Mouse (Mus musculus) ES-Bruce4 (cell line): ENCODE data around the gene Lrrc8c. TPM values are rescaled to one million over a fixed set of nuclear protein-coding genes. Genes with fewer than 3 reads are reported as not detected.

Experiments
- H3K27ac ChIP-seq: 2 replicates; pipeline ENCODE4 v1.5.1; 2012; ENCODE audit warnings: low read length, inconsistent platforms; ENCODE audit not compliant: insufficient read depth
- H3K27me3 ChIP-seq: 2 replicates; pipeline ENCODE4 v1.6.1; 2012; ENCODE audit warnings: mild to moderate bottlenecking, low read length, inconsistent platforms; ENCODE audit not compliant: control insufficient read depth, poor library complexity, insufficient read depth, severe bottlenecking
- H3K36me3 ChIP-seq: 2 replicates; pipeline ENCODE4 v1.6.1; 2012; ENCODE audit warnings: inconsistent platforms, mild to moderate bottlenecking, low read length, moderate library complexity; ENCODE audit not compliant: control insufficient read depth, poor library complexity, insufficient read depth, severe bottlenecking
- H3K4me1 ChIP-seq: one replicate; pipeline ENCODE4 v1.8.1; 2011; ENCODE audit warnings: low read length; ENCODE audit not compliant: control insufficient read depth, insufficient read depth
- H3K4me3 ChIP-seq: 2 replicates; pipeline ENCODE4 v1.5.1; 2011; ENCODE audit warnings: low read depth, mild to moderate bottlenecking, low read length
- H3K9ac ChIP-seq: 2 replicates; pipeline ENCODE4 v1.6.1; 2012; ENCODE audit warnings: low read depth, mild to moderate bottlenecking, inconsistent platforms; ENCODE audit not compliant: poor library complexity, severe bottlenecking
- H3K9me3 ChIP-seq: replicated peaks from 2 replicates; pipeline ENCODE4 v1.6.1; 2012; ENCODE audit warnings: mild to moderate bottlenecking, low read length, inconsistent platforms; ENCODE audit not compliant: control insufficient read depth, poor library complexity, insufficient read depth, severe bottlenecking
- CTCF ChIP-seq: IDR thresholded peaks from one replicate; pipeline ENCODE4 v1.8.1; 2011; ENCODE audit warnings: low read depth, low read length
- EP300 ChIP-seq: IDR thresholded peaks from 2 replicates; pipeline ENCODE4 v1.6.1; 2011; ENCODE audit warnings: low read depth, low read length; ENCODE audit not compliant: insufficient read depth
- POLR2A ChIP-seq: IDR thresholded peaks from one replicate; pipeline ENCODE4 v1.8.1; 2011; ENCODE audit warnings: low read length; ENCODE audit not compliant: insufficient read depth
- polyA plus RNA-seq: library from polyadenylated mRNA; stranded (reverse); fragments of >200 nt; gene quantifications from 2 replicates; pipeline ENCODE4 v1.2.4, GENCODE M21; 2011; ENCODE audit warnings: low read depth; ENCODE audit not compliant: missing spikeins, insufficient read depth, insufficient read length

Gene Lrrc8c
- polyA plus RNA-seq, 1 experiment = 11.5 TPM

DNA sequence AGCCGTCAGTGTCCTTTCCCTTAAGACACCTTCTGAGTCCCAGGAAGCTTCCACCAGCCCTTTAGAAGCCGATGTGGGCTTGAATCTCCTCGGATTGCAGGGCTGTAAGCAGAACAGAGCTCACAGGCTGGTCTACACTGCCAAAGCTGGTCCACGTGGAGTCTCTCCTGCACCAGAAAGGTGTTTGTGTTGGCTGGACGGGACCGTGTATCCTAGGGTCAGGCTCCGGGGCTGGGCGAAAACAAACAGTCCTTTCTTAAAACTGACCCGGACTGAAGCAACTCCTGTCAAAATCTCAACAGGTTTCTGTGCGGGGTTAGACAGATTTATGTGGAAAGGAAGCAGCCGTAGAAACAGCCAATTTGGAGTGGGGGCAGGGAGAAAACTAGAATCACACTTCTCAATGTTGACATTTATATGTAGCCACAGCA lies 132.4 kb downstream of the Lrrc8c start:
- H3K9ac ChIP-seq = no peak overlapping the region
- no peaks in the 10 kb centered on the region for H3K36me3 ChIP-seq
- H3K4me1 ChIP-seq = peaks cover 3% of the 10 kb centered on the region
- H3K27ac ChIP-seq = no peak overlapping the region
- H3K27me3 ChIP-seq = no peaks in the 10 kb centered on the region
- H3K4me3 ChIP-seq = no peak overlapping the region
- TF ChIP-seq EP300 (no peak), POLR2A (no peak), CTCF (no peak)
- no peaks in the 10 kb centered on the region for H3K9me3 ChIP-seq

DNA sequence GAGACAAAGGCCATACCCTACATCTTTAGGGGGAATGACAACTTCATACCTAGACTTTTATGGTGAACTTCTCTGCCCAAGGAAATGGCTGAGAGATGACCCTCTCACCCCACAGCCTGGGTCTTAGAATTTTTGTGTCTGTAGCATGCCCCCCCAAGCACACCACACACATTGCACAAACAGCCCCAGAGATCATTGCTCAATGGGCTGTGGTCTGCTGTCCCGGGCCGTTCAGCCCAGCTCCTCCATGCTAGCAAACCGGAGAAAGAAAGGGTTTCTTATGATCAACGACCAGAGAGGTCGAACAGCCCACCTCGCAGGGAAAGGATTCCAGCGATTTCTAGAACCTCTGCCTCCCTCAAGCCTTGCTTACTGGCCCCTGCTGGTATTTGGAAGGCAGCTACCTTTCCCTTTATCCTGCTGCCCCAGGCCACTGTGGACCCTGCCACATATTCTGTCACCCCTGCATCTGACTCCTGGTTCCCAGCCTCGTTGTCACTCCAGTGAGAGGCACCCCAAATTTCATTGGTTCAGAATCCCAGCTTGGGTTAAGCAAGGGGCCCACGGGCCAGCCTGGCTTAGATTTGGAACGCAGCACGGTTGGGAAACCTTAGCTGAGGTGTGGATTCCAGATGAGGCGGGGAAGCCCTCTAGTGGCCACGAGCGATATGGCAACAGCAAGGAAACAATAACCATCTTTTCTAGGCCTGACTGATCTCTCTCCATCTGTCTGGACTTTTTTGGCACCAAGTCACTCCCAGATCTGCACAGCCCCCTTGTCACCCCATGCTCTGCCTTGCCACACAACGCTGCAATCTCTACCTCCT lies 135.3 kb downstream of the Lrrc8c start:
- Histone ChIP-seq H3K4me3 (no peak overlapping the region), H3K9me3 (no peaks in the 10 kb centered on the region), H3K27ac (no peak overlapping the region), H3K9ac (no peak overlapping the region), H3K4me1 (no peaks in the 10 kb centered on the region), H3K27me3 (no peaks in the 10 kb centered on the region), H3K36me3 (no peaks in the 10 kb centered on the region)
- TF ChIP-seq POLR2A (no peak), EP300 (no peak), CTCF (peak; percentile 95)

GRCm38 (mm10) chr5:105655100-105655734 lies 136.0 kb downstream of the Lrrc8c start:
- no peak overlapping the region for H3K4me3 ChIP-seq
- no peak overlapping the region for H3K9ac ChIP-seq
- no peaks in the 10 kb centered on the region for H3K9me3 ChIP-seq
- no peaks in the 10 kb centered on the region for H3K27me3 ChIP-seq
- H3K4me1 ChIP-seq = no peaks in the 10 kb centered on the region
- no peak for TF ChIP-seq POLR2A
- no peak for TF ChIP-seq CTCF
- no peak for TF ChIP-seq EP300
- no peak overlapping the region for H3K27ac ChIP-seq
- no peaks in the 10 kb centered on the region for H3K36me3 ChIP-seq

- Histone ChIP-seq H3K4me1 (no peaks in the 10 kb centered on the region), H3K36me3 (no peaks in the 10 kb centered on the region), H3K27ac (no peak overlapping the region), H3K9ac (no peak overlapping the region), H3K9me3 (no peaks in the 10 kb centered on the region), H3K4me3 (no peak overlapping the region), H3K27me3 (no peaks in the 10 kb centered on the region)
- TF ChIP-seq EP300 (no peak), CTCF (no peak), POLR2A (no peak)
These were observed 142.7 kb downstream of the Lrrc8c start for GRCm38 (mm10) chr5:105661894-105662293.

Other genes starting within 250 kb of the Lrrc8c start
- gene Gm43302, start 225.7 kb upstream of the Lrrc8c start, polyA plus RNA-seq = not detected in 2 replicates
- 0.63 and 0.64 TPM in 2 replicates for gene Gbp6, start 225.7 kb upstream of the Lrrc8c start, polyA plus RNA-seq
- 13.0 and 14.0 TPM in 2 replicates for gene Lrrc8b, start 103.6 kb upstream of the Lrrc8c start, polyA plus RNA-seq
- 34.6 and 37.0 TPM in 2 replicates for gene Lrrc8d, start 180.6 kb downstream of the Lrrc8c start, polyA plus RNA-seq